Mouse (Mus musculus): ENCODE data around the gene Cdkl5. TPM values are rescaled to one million over a fixed set of nuclear protein-coding genes. Genes with fewer than 3 reads are reported as not detected.

The Cdkl5 gene
- polyA plus RNA-seq (2015; fragmentation: Nextera tagmentation; extraction: Ambion mirVana) = 3.3 and 4.9 TPM in 2 replicates

DNA sequence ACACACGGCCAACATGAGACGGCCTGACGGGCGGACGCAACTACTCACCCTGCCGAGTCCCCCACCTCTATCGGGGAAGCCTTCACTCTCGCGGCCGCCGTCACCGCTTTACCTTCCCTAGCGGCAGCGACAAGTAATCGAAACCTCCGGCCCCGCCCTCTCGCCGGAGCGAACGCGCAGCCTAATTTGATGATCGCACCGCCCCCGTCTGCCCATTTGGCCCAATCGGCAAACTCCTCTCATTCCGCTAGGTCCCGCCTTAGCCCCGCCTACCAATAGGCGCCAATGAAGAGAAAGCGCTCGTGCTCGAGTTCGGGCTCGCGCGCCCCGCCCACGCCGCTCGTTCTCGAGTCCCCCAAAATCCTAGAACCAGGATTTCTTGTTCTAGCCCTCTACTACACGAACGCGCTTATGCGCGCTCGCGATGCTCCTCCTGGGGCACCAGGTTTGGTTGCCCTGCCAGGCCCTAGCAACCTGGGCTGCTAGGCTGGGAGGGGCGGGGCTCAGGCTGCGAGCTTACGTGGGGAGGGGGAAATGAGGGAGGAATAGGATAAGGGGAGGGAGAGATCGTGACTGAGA, at the start of gene Cdkl5:
TSS of gene Cdkl5 (minus strand) at position 162 of the 579 bp plus-strand sequence.
- H3K36me3 ChIP-seq (ENCODE audit: insufficient read depth, low read length) = no peaks in the 10 kb centered on the region
- ATAC-seq (peak; percentile 98), DNase-seq (ENCODE audit: low spot score) (peak; percentile 94)
- H3K4me1 ChIP-seq (ENCODE audit: insufficient read depth, low read depth, low read length) = no peaks in the 10 kb centered on the region
- TF ChIP-seq EP300 (IDR thresholded peaks at IDR 0.05) (no peak), CTCF (IDR thresholded peaks at IDR 0.05) (peak; percentile 50)
- H3K27ac ChIP-seq (ENCODE audit: low read length) = peak within 1 kb of the TSS; percentile 57; the same call in 1 of the 2 replicates
- H3K4me3 ChIP-seq (ENCODE audit: low read depth, low read length) = peak within 1 kb of the TSS; percentile 60
- H3K9me3 ChIP-seq (ENCODE audit: low read length) = no peaks in the 10 kb centered on the region
- 18% methylated on average over 38 of the region's 53 CpGs for WGBS
- H3K9ac ChIP-seq (replicated peaks; ENCODE audit: low read depth) = 0 out of 2 replicates have a peak within 1 kb of the TSS, but pooled peaks have one; percentile 26
- peak within 1 kb of the TSS; percentile 70 for H3K4me2 ChIP-seq (replicated peaks; ENCODE audit: low read depth, low read length)
- no peaks in the 10 kb centered on the region for H3K27me3 ChIP-seq (replicated peaks; ENCODE audit: insufficient read depth, low read length)

GRCm38 (mm10) chrX:161033235-161033803, 38.8 kb upstream of the Cdkl5 start:
- DNase-seq (ENCODE audit: low spot score) = peak; percentile 45

GRCm38 (mm10) chrX:161032423-161032822, 37.9 kb upstream of the Cdkl5 start:
- no peak overlapping the region for H3K4me3 ChIP-seq (ENCODE audit: low read depth, low read length)
- no peaks in the 10 kb centered on the region for H3K27me3 ChIP-seq (replicated peaks; ENCODE audit: insufficient read depth, low read length)
- no peak overlapping the region for H3K27ac ChIP-seq (ENCODE audit: low read length)
- H3K36me3 ChIP-seq (ENCODE audit: insufficient read depth, low read length) = no peaks in the 10 kb centered on the region
- H3K9me3 ChIP-seq (ENCODE audit: low read length) = no peaks in the 10 kb centered on the region
- TF ChIP-seq EP300 (IDR thresholded peaks at IDR 0.05) (no peak), CTCF (IDR thresholded peaks at IDR 0.05) (peak; percentile 34)
- DNase-seq (ENCODE audit: low spot score) = no peak
- no peaks in the 10 kb centered on the region for H3K4me1 ChIP-seq (ENCODE audit: insufficient read depth, low read depth, low read length)
- no peak overlapping the region for H3K4me2 ChIP-seq (replicated peaks; ENCODE audit: low read depth, low read length)
- H3K9ac ChIP-seq (replicated peaks; ENCODE audit: low read depth) = no peak overlapping the region
- ATAC-seq = no peak
- WGBS = 28% methylated on average over 2 of the region's 2 CpGs

More at GRCm38 (mm10) chrX:161033235-161033803, 38.8 kb upstream of the Cdkl5 start:
- H3K9ac ChIP-seq (replicated peaks; ENCODE audit: low read depth) = no peak overlapping the region
- H3K36me3 ChIP-seq (ENCODE audit: insufficient read depth, low read length) = no peaks in the 10 kb centered on the region
- TF ChIP-seq CTCF (IDR thresholded peaks at IDR 0.05) (peak; percentile 88), EP300 (IDR thresholded peaks at IDR 0.05) (no peak)
- H3K27ac ChIP-seq (ENCODE audit: low read length) = no peak overlapping the region
- H3K27me3 ChIP-seq (replicated peaks; ENCODE audit: insufficient read depth, low read length) = no peaks in the 10 kb centered on the region
- H3K4me3 ChIP-seq (ENCODE audit: low read depth, low read length) = no peak overlapping the region
- no peaks in the 10 kb centered on the region for H3K4me1 ChIP-seq (ENCODE audit: insufficient read depth, low read depth, low read length)
- WGBS = 36% methylated on average over 3 of the region's 3 CpGs
- no peak for ATAC-seq
- no peaks in the 10 kb centered on the region for H3K9me3 ChIP-seq (ENCODE audit: low read length)
- no peak overlapping the region for H3K4me2 ChIP-seq (replicated peaks; ENCODE audit: low read depth, low read length)

DNA sequence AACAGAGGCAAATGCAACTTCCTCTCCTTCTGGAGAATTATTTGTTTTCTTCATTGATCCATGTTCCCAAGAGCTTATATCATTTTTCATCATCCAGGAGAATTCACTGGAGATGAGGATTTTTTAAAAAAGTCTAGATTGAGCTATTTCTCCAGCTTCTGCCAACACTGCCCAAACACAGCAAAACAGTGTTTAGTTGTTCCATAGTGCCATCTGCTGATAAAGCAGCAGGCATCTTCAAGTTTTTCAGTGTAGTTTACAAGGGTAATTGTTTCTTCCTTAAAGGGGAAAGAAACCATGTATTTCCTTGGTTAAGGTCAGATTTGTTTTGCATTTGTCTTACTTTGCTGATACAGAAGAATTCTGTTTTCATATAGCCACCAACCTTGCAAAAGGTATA, 35.7 kb upstream of the Cdkl5 start:
- ATAC-seq (no peak), DNase-seq (ENCODE audit: low spot score) (peak; percentile 14)
- H3K4me3 ChIP-seq (ENCODE audit: low read depth, low read length) = no peak overlapping the region
- no peak overlapping the region for H3K27ac ChIP-seq (ENCODE audit: low read length)
- no peak overlapping the region for H3K4me2 ChIP-seq (replicated peaks; ENCODE audit: low read depth, low read length)
- TF ChIP-seq CTCF (IDR thresholded peaks at IDR 0.05) = peak; percentile 41
- no peak for TF ChIP-seq EP300 (IDR thresholded peaks at IDR 0.05)
- no peaks in the 10 kb centered on the region for H3K9me3 ChIP-seq (ENCODE audit: low read length)
- no peaks in the 10 kb centered on the region for H3K36me3 ChIP-seq (ENCODE audit: insufficient read depth, low read length)
- H3K9ac ChIP-seq (replicated peaks; ENCODE audit: low read depth) = no peak overlapping the region
- no peaks in the 10 kb centered on the region for H3K4me1 ChIP-seq (ENCODE audit: insufficient read depth, low read depth, low read length)
- H3K27me3 ChIP-seq (replicated peaks; ENCODE audit: insufficient read depth, low read length) = no peaks in the 10 kb centered on the region

DNA sequence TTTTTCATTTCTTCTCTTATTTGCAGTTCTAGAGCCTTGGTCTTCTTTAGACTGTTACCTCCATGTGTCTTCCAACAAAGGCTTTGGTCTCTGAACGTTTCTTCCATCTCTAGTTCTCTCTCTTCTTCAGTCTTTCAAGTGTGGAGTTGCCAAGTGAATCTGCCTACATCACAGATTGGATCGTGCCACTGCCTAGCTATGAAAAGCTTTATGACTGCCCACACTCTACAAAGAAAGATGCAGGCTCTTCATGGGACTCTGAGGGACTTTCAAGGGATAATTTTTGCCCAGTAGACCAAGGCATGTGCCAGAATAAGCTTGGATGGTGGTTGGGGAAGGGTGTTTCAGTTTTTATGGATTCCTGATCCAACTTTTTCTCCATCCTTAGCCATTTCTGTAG, 30.0 kb upstream of the Cdkl5 start:
- ATAC-seq = no peak
- Histone ChIP-seq H3K9me3 (ENCODE audit: low read length) (no peaks in the 10 kb centered on the region), H3K9ac (replicated peaks; ENCODE audit: low read depth) (no peak overlapping the region), H3K36me3 (ENCODE audit: insufficient read depth, low read length) (no peaks in the 10 kb centered on the region), H3K4me3 (ENCODE audit: low read depth, low read length) (no peak overlapping the region), H3K4me2 (replicated peaks; ENCODE audit: low read depth, low read length) (no peak overlapping the region), H3K4me1 (ENCODE audit: insufficient read depth, low read depth, low read length) (no peaks in the 10 kb centered on the region), H3K27ac (ENCODE audit: low read length) (no peak overlapping the region), H3K27me3 (replicated peaks; ENCODE audit: insufficient read depth, low read length) (no peaks in the 10 kb centered on the region)
- WGBS = 70% methylated on average over 2 of the region's 2 CpGs
- no peak for DNase-seq (ENCODE audit: low spot score)
- TF ChIP-seq EP300 (IDR thresholded peaks at IDR 0.05) (no peak), CTCF (IDR thresholded peaks at IDR 0.05) (no peak)

DNA sequence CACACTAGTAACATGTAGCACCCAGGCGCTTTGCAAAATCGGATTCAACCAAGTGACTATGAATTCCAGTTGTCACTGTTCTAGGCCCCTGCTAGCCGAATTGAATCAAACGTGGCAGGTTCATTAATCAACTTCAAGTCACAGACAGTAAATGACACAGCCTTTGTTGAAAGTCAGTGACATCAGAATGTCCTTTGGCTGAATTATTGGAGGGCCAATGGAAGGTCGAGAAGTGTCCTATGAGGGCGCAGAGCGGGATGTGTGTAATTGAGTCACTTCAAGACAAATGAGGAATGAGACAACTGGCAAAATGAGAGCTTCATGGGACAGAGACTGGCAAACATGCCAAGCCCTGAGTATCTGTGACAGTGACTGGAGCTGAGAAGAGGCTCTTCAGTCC, 27.0 kb upstream of the Cdkl5 start:
- no peak for ATAC-seq
- Histone ChIP-seq H3K36me3 (ENCODE audit: insufficient read depth, low read length) (no peaks in the 10 kb centered on the region), H3K4me2 (replicated peaks; ENCODE audit: low read depth, low read length) (no peak overlapping the region), H3K9me3 (ENCODE audit: low read length) (no peaks in the 10 kb centered on the region), H3K27me3 (replicated peaks; ENCODE audit: insufficient read depth, low read length) (no peaks in the 10 kb centered on the region), H3K9ac (replicated peaks; ENCODE audit: low read depth) (no peak overlapping the region), H3K27ac (ENCODE audit: low read length) (no peak overlapping the region), H3K4me3 (ENCODE audit: low read depth, low read length) (no peak overlapping the region), H3K4me1 (ENCODE audit: insufficient read depth, low read depth, low read length) (no peaks in the 10 kb centered on the region)
- DNase-seq (ENCODE audit: low spot score) = no peak
- WGBS = 75% methylated on average over 7 of the region's 7 CpGs
- TF ChIP-seq CTCF (IDR thresholded peaks at IDR 0.05) = no peak
- TF ChIP-seq EP300 (IDR thresholded peaks at IDR 0.05) = no peak

All from lung, postnatal 0 days (tissue).